Mouse (Mus musculus) splenic B cell, adult 2 months (primary cell): ENCODE measurements around the gene Prdx6b.
A peak's percentile ranks its signal among the peaks of the same experiment; 100 is the strongest.

ENCODE experiments used
- DNase-seq: peaks from one replicate; pipeline ENCODE4 v3.0.0-alpha.2; 2011; ENCODE audit warnings: low read depth, low spot score
- H3K27me3 ChIP-seq: 2 replicates; pipeline ENCODE4 v1.6.1; 2012; ENCODE audit warnings: mild to moderate bottlenecking, low read length, moderate library complexity, mixed read lengths; ENCODE audit not compliant: control insufficient read depth, poor library complexity, insufficient read depth, severe bottlenecking
- H3K36me3 ChIP-seq: 2 replicates; pipeline ENCODE4 v1.6.1; 2012; ENCODE audit warnings: mild to moderate bottlenecking, low read length, moderate library complexity, mixed read lengths; ENCODE audit not compliant: control insufficient read depth, poor library complexity, insufficient read depth, severe bottlenecking

Prdx6b gene

GRCm38 (mm10) chr2:80292172-80292571 lies at the start of gene Prdx6b:
Prdx6b (plus strand) TSS chr2:80292472.
- Histone ChIP-seq H3K27me3 (no peaks in the 10 kb centered on the region), H3K36me3 (no peaks in the 10 kb centered on the region)
- DNase-seq: no peak

- no peaks in the 10 kb centered on the region for H3K27me3 ChIP-seq
- no peaks in the 10 kb centered on the region for H3K36me3 ChIP-seq
- no peak for DNase-seq
Measured at GRCm38 (mm10) chr2:80247466-80247865, 44.8 kb upstream of the Prdx6b start.

GRCm38 (mm10) chr2:80247868-80248267 lies 44.4 kb upstream of the Prdx6b start:
- DNase-seq: no peak
- H3K36me3 ChIP-seq: no peaks in the 10 kb centered on the region
- H3K27me3 ChIP-seq: no peaks in the 10 kb centered on the region

- no peaks in the 10 kb centered on the region for H3K27me3 ChIP-seq
- no peak for DNase-seq
- no peaks in the 10 kb centered on the region for H3K36me3 ChIP-seq
Measured at GRCm38 (mm10) chr2:80259888-80260672, 32.2 kb upstream of the Prdx6b start.

GRCm38 (mm10) chr2:80266894-80267293 lies 25.4 kb upstream of the Prdx6b start:
- Histone ChIP-seq H3K27me3 (no peaks in the 10 kb centered on the region), H3K36me3 (no peaks in the 10 kb centered on the region)
- peak; percentile 70 for DNase-seq

DNA sequence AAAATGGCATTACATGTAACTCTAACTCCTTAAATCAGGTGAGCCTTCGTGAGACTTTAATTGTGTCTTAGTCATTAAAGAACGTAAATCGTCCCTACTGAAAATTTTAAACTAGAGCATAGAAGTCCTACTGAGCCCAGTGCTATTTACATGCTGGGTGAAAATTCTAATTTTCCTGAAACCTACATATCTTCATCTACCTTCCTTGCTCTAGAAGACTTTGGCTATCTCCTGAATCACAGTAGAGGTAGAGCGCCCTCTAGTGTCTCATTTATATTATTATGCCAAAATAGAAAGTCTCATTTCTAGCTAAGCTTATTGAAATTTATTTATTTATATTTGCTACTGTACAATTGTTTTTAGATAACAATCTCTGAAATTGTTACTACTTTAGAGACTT lies 24.2 kb upstream of the Prdx6b start:
- DNase-seq: peak; percentile 40
- Histone ChIP-seq H3K27me3 (no peaks in the 10 kb centered on the region), H3K36me3 (no peaks in the 10 kb centered on the region)

DNA sequence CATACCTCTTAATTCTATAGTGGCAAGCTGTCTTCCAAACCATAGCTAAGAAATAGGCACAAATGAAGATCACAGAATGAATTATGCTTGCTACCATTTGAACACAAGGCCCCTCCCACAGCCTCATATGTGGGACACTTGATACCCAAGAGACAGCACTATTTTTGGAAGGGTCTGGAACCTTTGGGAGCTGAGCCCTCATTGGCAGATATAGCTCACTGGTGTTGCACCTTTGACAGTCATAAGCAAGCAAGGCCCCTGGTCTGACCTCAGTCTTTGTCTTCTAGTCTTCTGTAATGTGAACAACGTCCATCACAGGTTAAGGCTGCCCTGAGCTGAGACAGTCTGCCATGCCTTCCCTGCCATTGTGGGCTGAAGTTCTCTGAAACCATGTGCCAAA lies 20.8 kb upstream of the Prdx6b start:
- DNase-seq: no peak
- Histone ChIP-seq H3K27me3 (no peaks in the 10 kb centered on the region), H3K36me3 (no peaks in the 10 kb centered on the region)

GRCm38 (mm10) chr2:80273038-80273437 lies 19.2 kb upstream of the Prdx6b start:
- H3K27me3 ChIP-seq: no peaks in the 10 kb centered on the region
- no peaks in the 10 kb centered on the region for H3K36me3 ChIP-seq
- DNase-seq: no peak

- Histone ChIP-seq H3K27me3 (no peaks in the 10 kb centered on the region), H3K36me3 (no peaks in the 10 kb centered on the region)
- DNase-seq: no peak
Measured at GRCm38 (mm10) chr2:80273763-80274162, 18.5 kb upstream of the Prdx6b start.

DNA sequence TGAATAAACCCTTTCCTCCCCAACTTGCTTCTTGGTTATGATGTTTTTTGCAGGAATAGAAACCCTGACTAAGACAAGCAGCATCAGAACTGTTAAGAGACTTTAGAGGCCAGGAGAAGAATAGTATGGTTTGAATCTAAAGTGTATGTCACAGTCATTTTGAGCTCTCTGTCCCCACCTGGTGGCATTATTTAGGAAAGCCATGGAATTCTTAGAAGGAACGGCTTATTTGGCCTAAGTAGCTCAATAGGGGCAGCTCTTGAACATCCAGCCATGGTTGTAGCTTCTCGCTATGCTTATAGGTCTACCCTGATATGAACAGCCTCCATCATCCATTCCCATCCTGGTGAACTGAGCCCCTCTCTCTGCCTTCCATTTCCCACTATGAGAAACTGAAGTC lies 17.1 kb upstream of the Prdx6b start:
- no peaks in the 10 kb centered on the region for H3K27me3 ChIP-seq
- peak; percentile 24 for DNase-seq
- no peaks in the 10 kb centered on the region for H3K36me3 ChIP-seq

- no peaks in the 10 kb centered on the region for H3K36me3 ChIP-seq
- no peaks in the 10 kb centered on the region for H3K27me3 ChIP-seq
- no peak for DNase-seq
Measured at GRCm38 (mm10) chr2:80282214-80282613, 10.1 kb upstream of the Prdx6b start.

- H3K36me3 ChIP-seq: no peaks in the 10 kb centered on the region
- no peaks in the 10 kb centered on the region for H3K27me3 ChIP-seq
- DNase-seq: no peak
Measured at GRCm38 (mm10) chr2:80286397-80286796, 5.9 kb upstream of the Prdx6b start.

DNA sequence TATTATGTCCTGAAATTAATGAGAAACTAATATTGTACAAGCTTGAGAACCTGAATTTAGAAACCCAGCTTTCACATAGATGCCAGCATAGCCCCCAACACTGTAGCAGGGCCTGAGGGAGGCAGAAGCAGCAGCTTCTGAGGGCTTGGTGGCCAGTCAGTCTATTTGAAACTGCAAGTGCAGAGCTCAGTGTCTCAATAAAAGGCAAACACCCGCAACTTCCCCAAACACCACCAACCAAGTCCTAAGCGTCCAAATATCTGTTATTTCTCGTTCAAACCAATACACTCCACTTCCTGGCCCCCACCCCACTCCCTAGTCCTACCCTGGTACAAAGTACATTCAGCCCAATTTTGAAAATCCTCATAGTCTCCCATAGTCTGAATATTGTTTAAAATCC lies 6.1 kb downstream of the Prdx6b start:
- Histone ChIP-seq H3K27me3 (no peaks in the 10 kb centered on the region), H3K36me3 (no peaks in the 10 kb centered on the region)
- no peak for DNase-seq

- Histone ChIP-seq H3K36me3 (no peaks in the 10 kb centered on the region), H3K27me3 (no peaks in the 10 kb centered on the region)
- no peak for DNase-seq
Measured at GRCm38 (mm10) chr2:80300806-80301205, 8.5 kb downstream of the Prdx6b start.

DNA sequence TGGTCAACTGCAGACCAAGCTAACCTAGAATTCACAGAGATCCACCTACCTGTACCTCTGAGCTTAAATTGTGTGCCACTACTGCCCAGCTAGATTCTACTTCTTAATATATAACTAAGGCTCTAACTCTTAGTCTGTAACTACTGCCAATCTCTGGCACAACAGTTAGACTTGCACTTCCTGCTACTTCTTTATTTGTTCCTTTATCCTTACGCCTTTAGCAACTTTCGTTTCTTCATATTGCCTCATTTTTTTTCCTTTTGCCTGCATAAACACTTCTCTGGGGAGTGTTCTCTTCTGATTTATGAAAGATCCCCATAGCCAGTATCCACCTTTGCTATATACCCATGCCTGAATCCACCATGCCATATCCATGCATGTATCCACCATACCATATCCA lies 11.7 kb downstream of the Prdx6b start:
- H3K27me3 ChIP-seq: no peaks in the 10 kb centered on the region
- DNase-seq: no peak
- H3K36me3 ChIP-seq: no peaks in the 10 kb centered on the region

DNA sequence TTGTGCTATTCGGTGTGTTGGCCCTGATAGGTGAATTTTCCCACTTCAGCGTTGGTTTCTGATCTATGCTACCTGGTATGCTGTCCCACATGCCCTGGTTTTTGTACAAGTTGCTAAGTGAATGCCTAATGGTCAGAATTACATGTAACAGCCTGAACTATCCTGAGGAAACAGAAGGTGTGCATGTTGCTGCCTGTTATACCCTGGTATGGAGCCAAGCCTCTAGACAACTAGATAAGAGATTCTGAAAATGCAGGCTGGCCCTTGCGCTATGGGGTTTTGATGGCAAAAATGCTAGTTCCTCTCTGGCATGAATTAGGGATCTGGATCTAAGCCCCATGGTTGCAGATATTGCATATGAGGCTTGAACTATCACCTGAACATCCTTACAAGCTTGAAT lies 15.4 kb downstream of the Prdx6b start:
- Histone ChIP-seq H3K27me3 (no peaks in the 10 kb centered on the region), H3K36me3 (no peaks in the 10 kb centered on the region)
- no peak for DNase-seq
